Mouse (Mus musculus) bone marrow, adult 2 months (tissue): ENCODE measurements around the gene Daxx. TPM values are rescaled to one million over a fixed set of nuclear protein-coding genes. Genes with fewer than 3 reads are reported as not detected.
"Not testable (repeated sequence)": the region's sequence is repeated elsewhere in the genome, so short reads cannot be mapped to it uniquely, and the experiment has no call there.

ENCODE experiments used
- H3K27ac ChIP-seq: fragments of 200-500 bp; 2 replicates; pipeline ENCODE4 v1.5.1; 2012; ENCODE audit warnings: low read depth, mild to moderate bottlenecking, control low read depth, inconsistent platforms, low read length; ENCODE audit not compliant: control insufficient read depth, poor library complexity, insufficient read depth
- H3K4me1 ChIP-seq: fragments of 200-500 bp; 2 replicates; pipeline ENCODE4 v1.6.1; 2011; ENCODE audit warnings: low read length; ENCODE audit not compliant: control insufficient read depth, insufficient read depth
- H3K4me3 ChIP-seq: fragments of 200-500 bp; replicated peaks from 2 replicates; pipeline ENCODE3; 2011; ENCODE audit warnings: mild to moderate bottlenecking, low read depth, low read length, control low read depth; ENCODE audit not compliant: control insufficient read depth
- CTCF ChIP-seq: fragments of 200-500 bp; IDR thresholded peaks from 2 replicates; pipeline ENCODE4 v1.5.1; 2011; ENCODE audit warnings: low read length, control low read depth; ENCODE audit not compliant: control insufficient read depth, insufficient read depth
- POLR2A ChIP-seq: fragments of 200-500 bp; IDR thresholded peaks from 2 replicates; pipeline ENCODE4 v1.6.1; 2011; ENCODE audit warnings: low read depth, mild to moderate bottlenecking, control low read depth, low read length, borderline replicate concordance; ENCODE audit not compliant: control insufficient read depth
- WGBS: fragments of 180-500 bp; shearing (Covaris S2); methylation state at CpG from one replicate; pipeline ENCODE4 v1.1.7; 2018; 5-methylcytosine and 5-hydroxymethylcytosine counted together
- polyA plus RNA-seq: library from polyadenylated mRNA; stranded (reverse); fragments of >200 nt; gene quantifications from 2 replicates; pipeline ENCODE4 v1.2.4, GENCODE M21; 2011; ENCODE audit warnings: low replicate concordance; ENCODE audit not compliant: missing spikeins, insufficient read depth, insufficient read length

Daxx gene
- polyA plus RNA-seq, 1 experiment, result 42.3 TPM

DNA sequence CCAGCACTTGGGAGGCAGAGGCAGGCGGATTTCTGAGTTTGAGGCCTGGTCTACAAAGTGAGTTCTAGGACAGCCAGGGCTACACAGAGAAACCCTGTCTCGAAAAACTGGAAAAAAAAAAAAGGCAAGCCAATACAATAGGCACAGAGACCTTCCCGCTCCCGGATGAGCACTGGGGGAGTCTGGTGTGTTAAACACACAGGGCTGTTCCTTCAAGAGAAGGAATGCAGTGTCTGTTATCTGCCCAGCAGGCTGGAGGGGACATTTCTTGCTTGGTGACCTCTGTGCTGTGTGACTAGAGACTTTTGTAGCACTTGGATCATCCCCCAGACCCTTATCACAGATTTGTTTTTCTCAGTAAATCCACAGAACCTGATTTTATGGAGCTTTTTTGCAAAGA lies 7.6 kb upstream of the Daxx start:
- Histone ChIP-seq H3K4me1 (peaks cover 6% of the 10 kb centered on the region), H3K4me3 (no peak overlapping the region), H3K27ac (no peak overlapping the region)
- 80% methylated on average over 4 of the region's 4 CpGs for WGBS
- TF ChIP-seq CTCF (no peak), POLR2A (no peak)

DNA sequence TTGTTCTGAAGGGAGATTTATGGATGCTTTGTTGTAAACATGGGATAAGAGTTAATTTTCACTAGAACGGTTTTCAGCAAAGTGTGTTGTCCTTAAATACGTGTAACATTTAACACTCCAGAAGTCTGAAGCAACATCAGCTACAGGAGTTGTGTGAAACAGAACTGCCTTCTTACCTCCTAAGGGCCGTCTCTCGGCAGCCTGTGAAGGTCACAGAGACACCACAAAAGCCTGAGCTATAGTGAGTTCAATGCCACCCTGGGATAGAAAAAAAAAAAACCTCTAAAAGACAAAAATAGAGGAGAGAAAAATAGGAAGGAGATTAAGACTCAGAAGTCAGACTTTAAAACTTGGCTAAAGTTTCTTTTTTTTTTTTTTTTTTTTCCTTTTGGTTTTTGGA lies 7.1 kb upstream of the Daxx start:
- WGBS, result 53% methylated on average over 4 of the region's 4 CpGs
- no peak overlapping the region for H3K27ac ChIP-seq
- H3K4me3 ChIP-seq, result no peak overlapping the region
- H3K4me1 ChIP-seq, result peaks cover 6% of the 10 kb centered on the region
- no peak for TF ChIP-seq CTCF
- no peak for TF ChIP-seq POLR2A

DNA sequence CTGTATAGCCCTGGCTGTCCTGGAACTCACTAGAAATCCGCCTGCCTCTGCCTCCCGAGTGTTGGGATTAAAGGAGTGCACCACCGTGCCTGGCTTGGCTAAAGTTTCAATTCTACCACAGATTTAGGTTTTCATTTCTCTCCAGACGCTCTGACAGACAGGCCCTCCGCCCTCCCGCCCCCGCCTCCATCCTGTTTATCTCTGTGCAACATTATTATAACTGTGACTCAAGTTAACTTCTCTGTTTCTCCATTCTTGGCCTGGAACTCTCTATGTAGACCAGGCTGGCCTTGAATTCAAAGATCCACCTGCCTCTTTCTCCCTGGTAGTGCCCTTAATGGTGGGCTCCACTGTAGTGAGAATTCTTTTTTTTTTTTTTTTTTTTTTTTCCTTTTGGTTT lies 6.7 kb upstream of the Daxx start:
- no peak for TF ChIP-seq POLR2A
- TF ChIP-seq CTCF, result no peak
- WGBS, result 12% methylated on average over 7 of the region's 7 CpGs
- Histone ChIP-seq H3K27ac (no peak overlapping the region), H3K4me1 (peaks cover 6% of the 10 kb centered on the region), H3K4me3 (no peak overlapping the region)

DNA sequence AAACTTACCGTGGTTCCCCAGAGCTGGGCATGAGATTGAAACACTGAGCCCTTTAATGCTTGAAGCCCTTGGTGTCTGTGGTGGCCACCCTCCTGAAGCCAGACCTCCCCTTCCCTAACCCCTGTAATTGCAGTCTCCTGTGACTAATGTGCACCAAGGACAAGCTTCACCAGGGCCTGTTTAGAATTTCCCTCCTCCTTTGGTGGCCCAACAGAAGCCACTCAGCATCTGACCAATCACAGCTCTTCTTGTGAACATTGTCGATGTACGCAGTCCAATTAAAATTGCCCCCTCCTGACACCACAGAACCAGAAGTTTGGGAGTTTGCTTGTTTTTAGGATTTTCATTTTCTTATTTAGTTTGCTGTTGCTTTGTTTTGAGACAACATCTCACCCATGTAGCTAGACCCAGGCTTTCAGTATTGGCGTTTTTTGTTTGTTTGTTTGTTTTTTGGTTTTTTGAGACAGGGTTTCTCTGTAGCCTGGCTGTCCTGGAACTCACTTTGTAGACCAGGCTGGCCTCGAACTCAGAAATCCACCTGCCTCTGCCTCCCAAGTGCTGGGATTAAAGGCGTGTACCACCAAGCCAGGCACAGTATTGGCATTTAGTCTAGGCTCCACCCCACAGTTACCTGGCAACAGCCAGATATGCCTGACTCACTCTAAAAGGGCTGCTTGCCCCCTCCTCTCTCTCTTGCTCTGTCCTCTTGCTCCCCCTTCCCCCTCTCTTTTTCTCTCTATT lies 5.1 kb upstream of the Daxx start:
- H3K27ac ChIP-seq, H3K4me1 ChIP-seq, H3K4me3 ChIP-seq: not testable (repeated sequence)
- 68% methylated on average over 6 of the region's 6 CpGs for WGBS

DNA sequence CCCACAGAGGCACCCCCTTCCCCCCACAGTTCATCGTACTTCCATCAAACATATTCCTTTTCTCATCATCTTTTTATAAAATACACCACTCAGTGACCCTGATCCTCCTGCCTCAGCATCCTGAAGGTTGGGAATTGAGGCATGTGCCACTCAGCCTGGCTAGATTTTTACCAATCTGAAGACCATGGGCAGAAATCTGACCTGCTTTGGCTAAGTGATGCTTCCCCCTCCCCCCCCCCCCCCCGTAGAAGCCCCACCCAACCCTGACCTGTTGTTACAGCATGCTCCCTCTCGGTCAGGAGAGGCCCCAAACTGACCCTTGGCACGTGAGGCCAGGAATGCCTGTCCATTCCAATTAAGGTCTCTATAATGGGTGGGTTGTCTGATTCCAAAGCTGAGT lies 4.4 kb upstream of the Daxx start, which contains the start of gene Platr17:
Gene Platr17, plus strand, starts transcription at position 301 of the 400 bp plus-strand sequence.
- not testable (repeated sequence) for H3K4me3 ChIP-seq, H3K27ac ChIP-seq, H3K4me1 ChIP-seq
- 56% methylated on average over 4 of the region's 4 CpGs for WGBS

DNA sequence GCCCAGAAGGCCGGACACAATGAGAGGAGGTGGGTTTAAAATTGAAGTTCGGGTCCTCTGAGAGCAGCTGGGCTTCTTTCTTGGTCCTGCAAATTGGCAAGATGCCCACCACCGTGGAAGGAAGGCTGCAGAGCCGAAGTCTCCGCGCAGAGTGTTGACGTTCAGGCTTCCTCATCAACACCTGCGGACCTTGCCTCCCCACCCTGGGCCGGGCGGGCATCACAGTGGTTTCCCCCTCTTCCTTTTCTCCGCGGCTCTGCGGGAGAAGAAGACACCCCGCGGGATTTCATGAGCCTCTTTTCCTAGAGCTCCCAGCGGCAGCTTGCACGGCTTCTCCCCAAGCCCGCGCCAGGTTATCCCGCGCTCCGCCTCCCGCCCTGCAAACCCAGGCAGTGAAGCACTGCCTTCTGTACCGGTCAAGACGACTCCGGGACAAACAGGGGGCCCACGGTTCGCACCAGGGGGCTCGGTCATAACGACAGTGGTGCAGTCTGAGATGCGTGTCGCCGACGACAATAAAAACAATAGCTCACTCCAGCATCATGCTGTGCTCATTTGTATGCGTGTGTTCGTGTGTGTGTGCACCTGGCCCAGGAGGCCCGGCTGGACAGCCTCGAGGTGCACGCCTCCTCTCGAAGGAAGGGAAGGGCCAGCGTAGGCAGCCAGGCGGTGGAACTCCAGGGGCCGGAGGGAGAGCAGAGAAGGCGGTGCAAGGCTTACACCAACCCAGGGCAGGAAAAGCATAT lies 710 bp upstream of the Daxx start:
- WGBS, result under 1% methylated on average over 44 of the region's 44 CpGs
- Histone ChIP-seq H3K4me1 (no peaks in the 10 kb centered on the region; the same call in 1 of the 2 replicates), H3K4me3 (peak overlapping the region; percentile 79), H3K27ac (peak overlapping the region; percentile 91)
- TF ChIP-seq POLR2A, result peak; percentile 16; the same call in 1 of the 2 replicates
- no peak for TF ChIP-seq CTCF

DNA sequence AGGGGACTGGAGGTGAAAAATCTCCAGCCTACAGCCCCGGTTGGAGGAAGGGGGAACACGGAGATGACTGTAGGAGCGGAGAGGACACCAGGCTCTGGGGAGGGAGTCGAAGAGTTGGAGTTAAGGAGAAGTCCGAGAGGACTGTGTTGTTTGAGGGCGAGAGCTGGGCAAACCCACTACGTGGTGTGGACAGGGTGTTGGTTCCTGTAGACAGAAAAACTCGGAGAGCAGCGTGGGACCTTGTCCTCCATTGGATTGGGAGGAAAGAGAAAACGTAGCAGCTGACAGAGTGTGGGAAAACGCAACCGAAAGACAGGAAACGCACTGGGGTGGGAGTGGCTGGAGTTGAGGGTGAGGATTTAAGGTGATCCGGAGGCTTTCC lies 646 bp downstream of the Daxx start:
- peak overlapping the region; percentile 91 for H3K27ac ChIP-seq
- H3K4me3 ChIP-seq, result peak overlapping the region; percentile 79
- H3K4me1 ChIP-seq, result no peaks in the 10 kb centered on the region; the same call in 1 of the 2 replicates
- TF ChIP-seq POLR2A (no peak), CTCF (no peak)
- under 1% methylated on average over 14 of the region's 14 CpGs for WGBS

DNA sequence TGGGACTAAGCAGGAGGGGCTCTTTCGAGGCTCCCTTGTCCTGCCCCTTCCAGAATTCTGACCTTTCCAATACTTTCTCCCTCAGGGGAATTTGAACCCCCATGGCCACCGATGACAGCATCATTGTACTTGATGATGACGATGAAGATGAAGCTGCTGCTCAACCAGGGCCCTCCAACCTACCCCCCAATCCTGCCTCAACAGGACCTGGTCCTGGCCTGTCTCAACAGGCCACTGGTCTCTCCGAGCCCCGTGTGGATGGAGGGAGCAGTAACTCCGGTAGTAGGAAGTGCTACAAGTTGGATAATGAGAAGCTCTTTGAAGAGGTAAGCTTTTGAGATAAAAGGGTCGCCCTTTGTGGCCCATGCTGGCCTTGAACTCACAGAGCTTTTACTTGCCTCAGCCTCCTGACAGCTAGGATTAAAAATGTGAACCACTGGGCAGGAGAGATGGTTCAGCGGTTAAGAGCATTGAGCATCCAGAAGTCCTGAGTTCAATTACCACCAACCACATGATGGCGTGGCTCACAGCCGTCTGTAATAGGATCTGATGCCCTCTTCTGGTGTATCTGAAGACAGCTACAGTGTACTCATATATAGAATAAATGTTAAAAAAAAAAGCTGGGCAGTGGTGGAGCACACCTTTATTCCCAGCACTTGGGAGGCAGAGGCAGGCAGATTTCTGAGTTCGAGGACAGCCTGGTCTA lies 1.3 kb downstream of the Daxx start:
- H3K27ac ChIP-seq, result peak overlapping the region; percentile 91

More for the DNA sequence above, 1.3 kb downstream of the Daxx start:
- Histone ChIP-seq H3K4me3 (peak overlapping the region; percentile 79), H3K4me1 (peaks cover 2% of the 10 kb centered on the region)
- 39% methylated on average over 11 of the region's 11 CpGs for WGBS
- TF ChIP-seq POLR2A (no peak), CTCF (no peak)
